Mouse (Mus musculus) cerebellum, postnatal 4 days (tissue): ENCODE measurements around the gene Apex1.
"Not testable (repeated sequence)": the region's sequence is repeated elsewhere in the genome, so short reads cannot be mapped to it uniquely, and the experiment has no call there.

Experiments
- DNase-seq, 2 experiments: peaks; one replicate each; pipeline ENCODE4 v3.0.0; 2022; ENCODE audit warnings: low spot score in 2 of 2, mixed read lengths in 1 of 2

Gene Apex1

GRCm38 (mm10) chr14:50969558-50970544, 45.1 kb downstream of the Apex1 start:
- DNase-seq = peak in 1 of 2 experiments; percentile 20

- DNase-seq = no peak
These were observed 46.1 kb downstream of the Apex1 start for GRCm38 (mm10) chr14:50970822-50971221.

GRCm38 (mm10) chr14:50973054-50973453, 48.3 kb downstream of the Apex1 start:
- DNase-seq = not testable (repeated sequence)

GRCm38 (mm10) chr14:50973700-50974099, 48.9 kb downstream of the Apex1 start:
- DNase-seq = no peak

GRCm38 (mm10) chr14:50975001-50975400, 50.2 kb downstream of the Apex1 start:
- DNase-seq = no peak

GRCm38 (mm10) chr14:50976674-50977073, 51.9 kb downstream of the Apex1 start:
- DNase-seq = no peak
